Mouse (Mus musculus) liver, embryonic 16.5 days (tissue): ENCODE measurements around the gene Il3. TPM values are rescaled to one million over a fixed set of nuclear protein-coding genes. Genes with fewer than 3 reads are reported as not detected.

ENCODE experiments used
- polyA plus RNA-seq: library from polyadenylated mRNA; unstranded; fragments of >200 nt; fragmentation: Nextera tagmentation; extraction: Ambion mirVana; gene quantifications from 2 replicates; pipeline ENCODE4 v1.2.1, GENCODE M21; 2015

Gene Il3
- polyA plus RNA-seq, 1 experiment from 2014 or later = not detected

Other genes starting within 250 kb of the Il3 start
- 34.8 and 39.3 TPM in 2 replicates for gene Slc22a4, start 239.2 kb downstream of the Il3 start, polyA plus RNA-seq
- gene Pdlim4, start 198.3 kb downstream of the Il3 start, polyA plus RNA-seq = 3.2 and 4.0 TPM in 2 replicates
- 8.0 TPM in 2 replicates for gene P4ha2, start 167.2 kb downstream of the Il3 start, polyA plus RNA-seq
- gene Csf2, start 17.6 kb downstream of the Il3 start, polyA plus RNA-seq = not detected in 2 replicates
- 0.42 and 0.84 TPM in 2 replicates for gene Acsl6, start 36.5 kb upstream of the Il3 start, polyA plus RNA-seq
- gene Meikin, start 103.4 kb upstream of the Il3 start, polyA plus RNA-seq = not detected in 2 replicates
- gene Fnip1, start 170.9 kb upstream of the Il3 start, polyA plus RNA-seq = 5.3 and 5.6 TPM in 2 replicates